Mouse (Mus musculus) erythroblast, adult 5-6 weeks (primary cell): Measurements from ENCODE around the gene Gpr45. TPM values are rescaled to one million over a fixed set of nuclear protein-coding genes. Genes with fewer than 3 reads are reported as not detected.

Source experiments
- ATAC-seq: replicated peaks from 2 replicates; pipeline ENCODE4 v1.8.0; 2016; ENCODE audit warnings: moderate number of reproducible peaks, mild to moderate bottlenecking, moderate TSS enrichment, inconsistent platforms; ENCODE audit not compliant: poor library complexity, low FRiP score, severe bottlenecking
- total RNA-seq, 2 experiments: library from RNA; stranded (forward) in 1 of 2; stranded (reverse) in 1 of 2; fragments of 150-400 nt in 1 of 2; fragments of 200-764, 138-1000 nt in 1 of 2; gene quantifications; 2 replicates each; pipeline versions ENCODE4 v1.2.3 to v1.2.4; 2015 to 2017; ENCODE audit warnings: low replicate concordance in 2 of 2

Gene Gpr45
- total RNA-seq, 2 experiments from 2014 or later, result not detected

DNA sequence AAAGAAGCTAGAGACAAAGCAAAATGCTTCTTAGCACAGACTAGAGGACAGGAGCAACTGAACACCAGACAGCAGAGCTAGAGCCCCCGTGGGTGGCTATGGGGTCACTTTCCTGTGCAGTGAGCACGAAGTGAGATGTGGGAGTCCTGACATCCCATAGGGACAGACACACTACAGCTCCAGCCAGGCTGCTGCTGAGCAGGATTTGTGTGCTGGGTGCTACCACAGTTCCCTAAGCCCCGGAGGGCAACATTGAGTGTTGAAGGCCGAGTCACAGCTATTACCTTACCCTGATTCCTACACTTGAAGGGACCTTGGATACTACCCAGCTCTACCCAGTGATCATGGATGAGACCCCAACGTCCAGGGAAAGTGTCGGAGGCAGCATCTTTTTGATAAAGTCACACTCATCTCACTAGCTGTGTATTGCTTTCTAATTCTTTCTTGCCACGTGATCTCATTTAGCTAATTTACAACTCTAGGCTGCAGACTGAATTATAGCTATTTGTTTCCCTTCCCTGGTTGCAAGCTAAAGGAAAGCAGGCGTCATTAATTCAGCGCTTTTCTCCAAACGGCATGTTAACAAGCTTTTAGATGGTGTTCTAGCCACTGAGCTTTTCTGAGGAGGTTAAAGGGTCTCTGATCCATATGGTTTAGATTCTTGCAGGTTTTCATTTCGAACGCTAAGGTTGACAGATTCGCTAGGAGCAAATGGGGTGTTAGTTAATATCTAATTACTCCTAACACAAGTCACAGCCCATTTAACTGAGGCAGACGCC lies 92.7 kb downstream of the Gpr45 start:
- no peak for ATAC-seq

DNA sequence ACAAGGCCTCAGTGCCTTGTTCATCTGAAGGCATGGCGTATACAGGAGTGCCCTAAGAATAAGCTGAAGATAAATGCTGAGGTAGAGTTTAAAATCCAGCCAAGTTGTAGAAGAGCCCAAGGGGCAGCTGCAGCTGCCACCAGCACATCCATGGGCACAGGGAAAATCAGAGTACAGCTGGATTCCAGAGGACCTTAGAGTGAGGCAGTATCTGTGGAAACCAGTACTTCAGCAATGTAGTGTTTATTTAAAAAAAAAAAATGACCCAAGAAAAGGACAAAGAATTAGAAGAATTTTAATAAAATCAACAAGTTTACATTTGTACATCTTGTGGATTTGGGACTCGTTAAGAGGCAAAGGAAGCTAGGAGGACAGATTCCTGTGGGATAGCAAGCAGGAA lies 94.3 kb downstream of the Gpr45 start:
- ATAC-seq, result no peak

DNA sequence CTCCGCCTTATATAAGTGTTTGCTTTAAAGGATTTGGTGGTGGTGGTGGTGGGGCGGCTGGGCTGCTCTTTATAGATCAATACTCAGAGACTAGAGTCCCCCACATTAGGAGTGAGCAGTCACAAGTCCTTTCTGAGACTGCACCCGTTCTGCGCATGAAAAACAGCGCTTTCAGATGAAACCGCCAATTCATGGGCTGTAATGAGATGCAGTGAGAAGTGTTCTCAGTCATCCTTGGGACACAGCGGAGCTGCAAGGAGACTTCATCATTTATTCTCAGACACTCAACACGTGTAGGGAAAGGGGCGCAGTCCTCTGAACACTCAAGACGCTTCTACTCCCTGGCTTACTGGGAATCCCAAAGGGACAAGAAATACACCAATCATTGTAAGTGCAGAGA lies 95.1 kb downstream of the Gpr45 start:
- ATAC-seq, result no peak

DNA sequence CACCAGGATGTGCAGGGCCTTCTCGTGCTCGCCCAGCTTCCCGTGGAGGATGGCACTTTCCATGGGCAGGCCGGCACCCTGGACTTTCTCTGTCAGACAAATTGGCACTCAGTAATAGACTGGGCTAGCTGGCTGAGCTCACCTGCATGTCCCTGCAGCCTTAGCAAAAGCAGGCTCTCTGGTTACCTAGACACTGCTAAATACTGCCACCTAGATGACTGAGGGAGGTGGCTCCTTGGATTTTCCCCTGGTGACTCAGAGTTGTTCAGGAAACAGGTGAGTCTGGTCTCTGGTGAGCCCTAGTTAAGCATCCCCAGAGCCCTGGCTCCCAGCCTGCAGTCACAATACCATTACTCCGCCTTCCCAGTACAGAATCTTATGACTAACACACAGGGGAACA lies 99.2 kb downstream of the Gpr45 start:
- ATAC-seq, result no peak

DNA sequence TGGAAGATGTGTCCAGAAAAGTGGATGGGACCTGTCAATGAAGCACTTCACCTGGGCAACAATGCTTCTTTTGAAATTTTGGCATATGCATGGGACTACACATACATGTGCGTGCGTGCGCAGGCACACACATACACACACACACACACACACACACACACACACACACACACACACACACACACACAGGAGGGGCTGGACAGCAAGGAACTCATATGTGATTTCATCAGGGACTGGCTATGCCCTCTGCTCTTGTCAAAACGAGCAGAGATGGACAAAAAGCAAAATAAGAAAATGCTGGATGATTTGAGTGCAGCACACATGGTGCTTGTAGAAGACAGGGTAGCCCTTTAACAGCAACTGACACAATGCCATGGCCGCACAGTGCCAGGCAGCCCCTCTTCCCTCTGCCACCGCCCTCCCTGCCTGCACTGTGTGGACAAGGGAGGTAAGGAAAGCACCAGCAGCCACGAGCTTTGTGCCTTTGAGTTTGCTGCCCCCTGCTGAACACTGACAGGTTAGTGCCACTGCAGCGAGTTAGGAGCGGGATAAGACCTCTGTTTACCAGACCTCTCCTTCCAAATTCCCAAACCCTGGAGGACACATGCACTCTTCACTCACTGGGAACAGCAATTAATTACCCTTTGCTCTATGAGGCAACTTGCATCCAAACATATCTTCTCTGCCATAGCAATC lies 113.1 kb downstream of the Gpr45 start:
- no peak for ATAC-seq

DNA sequence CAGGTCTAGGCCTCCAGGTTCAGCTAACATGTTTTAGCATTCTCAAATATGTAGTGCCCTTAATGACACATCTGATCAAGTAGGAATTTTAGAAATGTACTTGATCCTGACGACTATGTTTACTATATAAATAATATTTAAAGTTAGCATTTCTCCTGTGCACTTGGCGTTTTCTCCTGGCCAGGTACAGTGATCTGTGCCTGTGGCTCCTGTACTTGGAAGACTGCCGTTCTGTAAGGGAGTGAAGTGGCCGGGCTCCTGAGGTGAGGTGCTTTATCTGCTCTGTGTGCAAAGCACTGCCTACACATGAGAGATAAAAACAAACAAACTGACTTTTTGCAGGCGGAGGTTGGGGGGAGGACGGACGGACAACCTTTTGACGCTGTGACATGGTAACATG lies 113.9 kb downstream of the Gpr45 start:
- ATAC-seq, result no peak

DNA sequence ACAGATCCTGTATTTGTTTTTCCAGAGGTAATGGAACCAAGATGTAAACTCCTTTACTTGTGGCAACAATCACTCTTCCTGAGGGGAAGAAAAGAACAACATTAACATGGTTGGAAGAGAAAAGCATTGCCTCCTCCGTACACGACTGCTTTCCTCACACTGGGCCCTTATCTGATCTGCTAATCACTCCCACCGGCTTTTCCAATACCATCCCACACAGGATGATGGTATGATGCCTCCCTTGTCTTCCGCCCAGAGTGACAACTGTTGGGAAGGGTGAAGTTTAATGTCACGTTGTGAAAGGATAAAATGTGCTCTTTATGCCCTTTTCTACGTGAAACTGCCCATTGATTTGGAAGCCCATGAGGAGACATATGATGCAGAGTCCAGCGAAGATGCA lies 114.9 kb downstream of the Gpr45 start:
- no peak for ATAC-seq

DNA sequence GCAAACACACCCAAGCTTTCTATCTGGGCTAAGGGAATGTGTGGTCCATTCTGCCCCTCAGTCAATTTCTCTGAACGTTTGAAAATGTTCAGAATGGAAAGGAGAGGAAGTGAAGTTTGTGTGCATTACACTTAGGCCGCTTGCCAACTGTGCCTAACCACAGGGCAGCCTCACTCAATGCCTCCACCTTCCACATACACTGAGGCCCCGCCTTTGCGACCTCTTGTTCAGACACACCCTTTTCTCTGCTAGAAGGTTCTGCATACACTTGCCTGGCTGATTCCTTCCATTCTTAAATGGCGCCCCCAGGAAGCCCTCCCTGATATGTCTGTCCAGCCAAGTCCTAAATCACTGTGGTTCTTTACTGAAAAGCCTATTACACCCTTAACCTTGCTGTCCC lies 118.1 kb downstream of the Gpr45 start:
- ATAC-seq, result no peak

DNA sequence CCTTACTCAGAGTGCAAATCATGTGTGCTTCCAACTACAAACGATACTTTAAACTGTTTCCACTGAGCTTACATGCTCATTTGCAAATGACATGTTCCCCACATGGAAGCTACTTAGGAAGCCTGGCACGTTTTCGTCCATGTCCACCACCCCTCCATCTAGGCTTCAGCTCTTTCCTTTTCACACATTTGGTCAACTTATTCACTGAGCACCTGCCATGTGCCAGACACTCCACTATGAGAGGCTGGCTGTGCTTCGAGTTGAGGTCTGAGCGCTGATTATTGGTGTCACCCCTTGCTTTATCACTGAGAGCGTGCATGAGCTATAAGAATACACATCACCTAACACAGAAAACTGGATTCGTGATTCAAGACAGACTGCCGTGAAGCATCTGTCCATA lies 119.4 kb downstream of the Gpr45 start:
- ATAC-seq, result no peak

DNA sequence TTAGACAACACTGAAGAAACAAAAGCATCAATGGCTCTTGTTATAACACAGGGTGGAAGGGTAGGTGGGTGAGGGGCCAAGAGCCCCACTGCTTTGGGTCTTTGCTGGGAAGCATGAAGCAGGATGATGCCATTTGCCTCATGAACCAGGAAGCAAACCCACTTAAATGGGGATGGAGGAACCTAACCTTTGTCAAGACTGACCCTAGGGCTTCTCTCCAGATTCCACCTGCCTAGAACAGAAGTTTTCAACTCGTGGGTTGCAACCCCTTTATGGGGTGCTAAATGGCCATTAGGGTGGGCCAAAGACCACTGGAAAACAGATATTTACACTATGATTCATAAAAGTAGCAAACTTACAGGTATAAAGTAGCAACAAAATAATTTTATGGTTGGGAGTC lies 119.9 kb downstream of the Gpr45 start:
- no peak for ATAC-seq

DNA sequence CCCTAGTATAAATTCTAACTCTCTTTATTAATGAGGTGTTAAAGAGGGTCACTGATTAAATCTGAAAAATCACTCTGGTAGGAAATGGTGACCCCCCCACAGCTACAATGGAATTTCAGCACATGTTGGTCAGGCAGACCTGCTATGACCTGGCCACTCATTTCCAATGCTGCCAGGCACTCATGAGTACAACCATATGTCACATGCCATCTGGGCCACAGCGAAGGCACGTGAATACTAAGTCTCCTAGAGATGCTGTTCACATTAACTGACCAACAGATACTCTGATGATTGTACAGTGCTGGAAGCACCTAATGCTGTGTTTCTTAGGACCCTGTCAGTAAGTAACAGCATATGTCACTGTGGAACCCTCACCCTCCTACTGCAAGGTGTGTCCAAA lies 122.1 kb downstream of the Gpr45 start:
- no peak for ATAC-seq

DNA sequence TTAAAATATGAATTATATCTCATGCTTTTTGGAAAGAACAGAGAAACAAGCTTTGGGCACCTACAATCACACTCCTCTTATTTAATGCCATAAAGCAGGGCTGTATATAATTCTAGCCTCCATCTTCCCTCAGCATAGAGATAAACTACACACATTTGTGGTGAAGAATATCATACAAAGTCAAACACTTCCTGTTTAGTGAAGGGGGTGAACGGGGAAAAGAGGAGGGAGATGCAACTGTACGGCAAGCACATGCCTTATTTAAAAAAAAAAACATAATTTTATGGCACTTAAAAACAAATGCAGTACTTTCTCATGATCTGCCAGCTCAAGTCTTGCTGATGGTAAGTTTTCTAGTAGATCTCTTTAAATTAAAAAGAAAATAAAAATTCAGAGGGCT lies 125.5 kb downstream of the Gpr45 start:
- ATAC-seq, result no peak

DNA sequence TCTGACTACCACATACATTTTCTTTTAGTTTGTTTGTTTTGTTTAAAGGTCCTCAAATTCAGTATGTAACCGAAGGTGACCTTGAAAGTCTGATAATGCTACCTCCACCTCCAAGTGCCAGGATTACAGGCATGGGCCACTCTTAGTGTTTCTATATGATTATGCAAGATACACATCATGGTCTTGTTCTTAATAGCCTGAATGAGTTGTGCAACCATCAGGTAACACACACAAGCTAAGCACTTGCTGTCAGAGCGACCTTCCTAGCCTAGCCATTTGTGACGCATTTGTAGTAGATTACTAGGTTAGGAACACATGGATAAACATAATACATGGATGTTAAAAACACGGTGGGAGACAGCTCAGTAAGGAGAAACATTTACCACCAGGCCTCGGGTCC lies 130.3 kb downstream of the Gpr45 start:
- no peak for ATAC-seq

Other genes starting within 250 kb of the Gpr45 start
- gene Mrps9, start 101.6 kb upstream of the Gpr45 start, total RNA-seq (2015; ENCODE audit: low replicate concordance), result 3.3 and 13.8 TPM in 2 replicates
- gene Mrps9, start 101.6 kb upstream of the Gpr45 start, total RNA-seq (2017; ENCODE audit: low replicate concordance), result 8.8 and 16.5 TPM in 2 replicates
- 6.9 and 8.5 TPM in 2 replicates for gene Tgfbrap1, start 145.8 kb downstream of the Gpr45 start, total RNA-seq (2015; ENCODE audit: low replicate concordance)
- 3.5 and 5.4 TPM in 2 replicates for gene Tgfbrap1, start 145.8 kb downstream of the Gpr45 start, total RNA-seq (2017; ENCODE audit: low replicate concordance)
- 2.5 and 6.5 TPM in 2 replicates for gene AI597479, start 145.8 kb downstream of the Gpr45 start, total RNA-seq (2015; ENCODE audit: low replicate concordance)
- 3.5 and 5.0 TPM in 2 replicates for gene AI597479, start 145.8 kb downstream of the Gpr45 start, total RNA-seq (2017; ENCODE audit: low replicate concordance)
- not detected in 2 replicates for gene Fhl2, start 244.1 kb downstream of the Gpr45 start, total RNA-seq (2015; ENCODE audit: low replicate concordance)
- gene Fhl2, start 244.1 kb downstream of the Gpr45 start, total RNA-seq (2017; ENCODE audit: low replicate concordance), result 1.0 TPM in 1 of 2 replicates, not detected in the other